Mouse (Mus musculus) thymus, adult 2 months (tissue): ENCODE results near the gene Srsf3.
"Not testable (repeated sequence)": the region's sequence is repeated elsewhere in the genome, so short reads cannot be mapped to it uniquely, and the experiment has no call there.

Source experiments
- CTCF ChIP-seq: fragments of 200-500 bp; IDR thresholded peaks from 2 replicates; pipeline ENCODE4 v1.5.1; 2012; ENCODE audit warnings: mild to moderate bottlenecking, control low read depth, low read length, moderate library complexity, borderline replicate concordance; ENCODE audit not compliant: control insufficient read depth, poor library complexity, insufficient read depth; ENCODE audit errors: extremely low read depth
- POLR2A ChIP-seq: fragments of 200-500 bp; IDR thresholded peaks from 2 replicates; pipeline ENCODE4 v1.6.1; 2012; ENCODE audit warnings: mild to moderate bottlenecking, low read length, control low read depth, moderate library complexity; ENCODE audit not compliant: control insufficient read depth, poor library complexity, insufficient read depth; ENCODE audit errors: extremely low read depth

DNA sequence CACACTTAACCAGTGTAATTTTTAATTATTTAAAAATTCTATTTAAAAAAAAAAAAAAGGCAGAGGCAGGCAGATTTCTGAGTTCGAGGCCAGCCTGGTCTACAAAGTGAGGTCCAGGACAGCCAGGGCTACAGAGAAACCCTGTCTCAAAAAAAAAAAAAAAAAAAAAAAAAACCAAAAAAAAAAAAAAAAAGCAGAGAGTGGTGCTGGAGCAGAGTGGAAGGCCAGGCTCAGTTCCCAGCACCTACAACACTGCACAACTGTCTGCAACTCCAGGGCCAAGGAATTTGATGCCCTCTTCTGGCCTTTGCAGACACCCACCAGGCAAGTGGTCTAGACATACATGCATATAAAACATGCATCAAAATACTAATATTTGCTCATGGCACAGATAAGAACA is 39.4 kb upstream of the Srsf3 start:
- TF ChIP-seq POLR2A, CTCF: not testable (repeated sequence)
